Mouse (Mus musculus) stomach, postnatal 0 days (tissue): ENCODE data around the gene Mtg2. TPM values are rescaled to one million over a fixed set of nuclear protein-coding genes. Genes with fewer than 3 reads are reported as not detected.

Experiments
- ATAC-seq: fragments of 200-750 bp; cut with Nextera tagmentation; 2 replicates; pipeline ENCODE4 v1.8.0; 2017; ENCODE audit not compliant: low FRiP score, low TSS enrichment
- DNase-seq: peaks from one replicate; pipeline ENCODE4 v3.0.0-alpha.2; 2016; ENCODE audit warnings: low spot score
- H3K27ac ChIP-seq: fragments of 300-500 bp; sonication (generic); replicated peaks from 2 replicates; pipeline ENCODE4 v1.5.1; 2014; ENCODE audit warnings: mild to moderate bottlenecking, control low read depth
- H3K27me3 ChIP-seq: fragments of 300-500 bp; sonication (generic); 2 replicates; pipeline ENCODE4 v1.6.1; 2014; ENCODE audit warnings: low read length; ENCODE audit not compliant: control insufficient read depth, insufficient read depth
- H3K36me3 ChIP-seq: fragments of 300-500 bp; sonication (generic); 2 replicates; pipeline ENCODE4 v1.6.1; 2014; ENCODE audit warnings: low read length, mixed read lengths; ENCODE audit not compliant: control insufficient read depth, insufficient read depth
- H3K4me1 ChIP-seq: fragments of 300-500 bp; sonication (generic); replicated peaks from 2 replicates; pipeline ENCODE4 v1.6.1; 2014; ENCODE audit warnings: antibody characterized with exemption; ENCODE audit not compliant: control insufficient read depth, insufficient read depth
- H3K4me2 ChIP-seq: fragments of 300-500 bp; sonication (generic); replicated peaks from 2 replicates; pipeline ENCODE4 v1.6.1; 2014; ENCODE audit warnings: low read depth, mild to moderate bottlenecking, control low read depth, moderate library complexity
- H3K4me3 ChIP-seq: fragments of 300-500 bp; sonication (generic); 2 replicates; pipeline ENCODE4 v1.5.1; 2014; ENCODE audit warnings: low read depth, low read length, control low read depth
- H3K9ac ChIP-seq: fragments of 300-500 bp; sonication (generic); 2 replicates; pipeline ENCODE4 v1.6.1; 2014; ENCODE audit warnings: mild to moderate bottlenecking, low read length, control low read depth, mixed read lengths
- H3K9me3 ChIP-seq: fragments of 300-500 bp; sonication (generic); 2 replicates; pipeline ENCODE4 v1.6.1; 2016; ENCODE audit warnings: low read length; ENCODE audit not compliant: control insufficient read depth
- CTCF ChIP-seq: IDR thresholded peaks from 2 replicates; pipeline ENCODE4 v1.5.1; 2016; ENCODE audit warnings: antibody characterized with exemption, low read depth, mild to moderate bottlenecking, moderate library complexity
- EP300 ChIP-seq: optimal IDR thresholded peaks from 2 replicates; pipeline ENCODE3; 2016; ENCODE audit warnings: antibody characterized with exemption
- WGBS: fragments of 180-500 bp; shearing (Covaris S2); extraction: QIAGEN DNeasy Blood & Tissue Kit; methylation state at CpG from one replicate; pipeline ENCODE4 v1.1.7; 2014; 5-methylcytosine and 5-hydroxymethylcytosine counted together
- polyA plus RNA-seq: library from polyadenylated mRNA; unstranded; fragments of >200 nt; fragmentation: Nextera tagmentation; extraction: Ambion mirVana; gene quantifications from 2 replicates; pipeline ENCODE4 v1.2.1, GENCODE M21; 2015

Mtg2 gene
- polyA plus RNA-seq, 1 experiment from 2014 or later = 14.0 TPM

- DNase-seq = no peak
- Histone ChIP-seq H3K4me2 (peak overlapping the region; percentile 93), H3K9ac (no peak overlapping the region), H3K27ac (no peak overlapping the region; the same call in 1 of the 2 replicates), H3K27me3 (peaks cover 26% of the 10 kb centered on the region; the same call in 1 of the 2 replicates), H3K4me1 (peaks cover 4% of the 10 kb centered on the region; the same call in 1 of the 2 replicates), H3K36me3 (no peaks in the 10 kb centered on the region), H3K4me3 (peak overlapping the region; percentile 45), H3K9me3 (no peaks in the 10 kb centered on the region)
- ATAC-seq = no peak; the same call in 1 of the 2 replicates
- 10% methylated on average over 24 of the region's 24 CpGs for WGBS
- TF ChIP-seq EP300 (no peak), CTCF (no peak)
These were observed 34.4 kb downstream of the Mtg2 start for GRCm38 (mm10) chr2:180104659-180105377.

GRCm38 (mm10) chr2:180105441-180106190, 35.2 kb downstream of the Mtg2 start:
- H3K27ac ChIP-seq = no peak overlapping the region
- no peak for TF ChIP-seq EP300
- no peak for TF ChIP-seq CTCF
- H3K4me1 ChIP-seq = peaks cover 4% of the 10 kb centered on the region; the same call in 1 of the 2 replicates
- no peak for DNase-seq
- H3K9me3 ChIP-seq = no peaks in the 10 kb centered on the region
- no peak overlapping the region for H3K9ac ChIP-seq
- H3K36me3 ChIP-seq = no peaks in the 10 kb centered on the region
- H3K27me3 ChIP-seq = peaks cover 26% of the 10 kb centered on the region; the same call in 1 of the 2 replicates
- 33% methylated on average over 8 of the region's 8 CpGs for WGBS
- H3K4me2 ChIP-seq = no peak overlapping the region
- no peak overlapping the region for H3K4me3 ChIP-seq
- no peak for ATAC-seq

- TF ChIP-seq EP300 (no peak), CTCF (peak; percentile 59)
- Histone ChIP-seq H3K27me3 (peaks cover 23% of the 10 kb centered on the region; the same call in 1 of the 2 replicates), H3K4me1 (peaks cover 4% of the 10 kb centered on the region; the same call in 1 of the 2 replicates), H3K9me3 (no peaks in the 10 kb centered on the region), H3K27ac (no peak overlapping the region), H3K4me2 (no peak overlapping the region), H3K9ac (no peak overlapping the region), H3K4me3 (no peak overlapping the region), H3K36me3 (no peaks in the 10 kb centered on the region)
- DNase-seq (no peak), ATAC-seq (no peak)
- whole genome bisulfite sequencing = 64% methylated on average over 4 of the region's 4 CpGs
These were observed 36.7 kb downstream of the Mtg2 start for GRCm38 (mm10) chr2:180107081-180107480.

DNA sequence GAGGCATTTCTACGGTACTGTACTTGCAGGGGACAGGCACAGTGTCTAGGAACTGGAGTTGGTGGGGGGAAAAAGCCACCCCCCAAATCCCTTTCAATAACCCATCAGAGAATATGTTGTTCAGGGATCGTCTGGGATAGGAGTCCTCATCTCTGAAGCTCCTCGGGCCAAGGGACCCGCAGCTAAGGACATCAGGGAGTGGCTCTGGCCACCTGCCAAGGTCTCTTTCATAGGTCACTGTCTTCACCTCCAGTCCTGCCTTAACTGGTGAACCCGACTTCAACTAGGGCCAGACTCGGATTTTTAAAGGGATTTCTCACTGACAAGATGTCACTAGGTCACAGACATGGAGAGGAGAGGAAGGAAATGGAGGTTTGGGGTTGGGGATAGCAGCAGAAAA, 37.9 kb downstream of the Mtg2 start:
- no peak for ATAC-seq
- 50% methylated on average over 6 of the region's 6 CpGs for WGBS
- peaks cover 4% of the 10 kb centered on the region; the same call in 1 of the 2 replicates for H3K4me1 ChIP-seq
- no peak overlapping the region for H3K4me2 ChIP-seq
- no peaks in the 10 kb centered on the region for H3K9me3 ChIP-seq
- H3K9ac ChIP-seq = no peak overlapping the region
- no peak overlapping the region for H3K4me3 ChIP-seq
- H3K27ac ChIP-seq = no peak overlapping the region
- no peaks in the 10 kb centered on the region for H3K36me3 ChIP-seq
- H3K27me3 ChIP-seq = peaks cover 15% of the 10 kb centered on the region; the same call in 1 of the 2 replicates
- TF ChIP-seq EP300 (no peak), CTCF (no peak)
- no peak for DNase-seq

DNA sequence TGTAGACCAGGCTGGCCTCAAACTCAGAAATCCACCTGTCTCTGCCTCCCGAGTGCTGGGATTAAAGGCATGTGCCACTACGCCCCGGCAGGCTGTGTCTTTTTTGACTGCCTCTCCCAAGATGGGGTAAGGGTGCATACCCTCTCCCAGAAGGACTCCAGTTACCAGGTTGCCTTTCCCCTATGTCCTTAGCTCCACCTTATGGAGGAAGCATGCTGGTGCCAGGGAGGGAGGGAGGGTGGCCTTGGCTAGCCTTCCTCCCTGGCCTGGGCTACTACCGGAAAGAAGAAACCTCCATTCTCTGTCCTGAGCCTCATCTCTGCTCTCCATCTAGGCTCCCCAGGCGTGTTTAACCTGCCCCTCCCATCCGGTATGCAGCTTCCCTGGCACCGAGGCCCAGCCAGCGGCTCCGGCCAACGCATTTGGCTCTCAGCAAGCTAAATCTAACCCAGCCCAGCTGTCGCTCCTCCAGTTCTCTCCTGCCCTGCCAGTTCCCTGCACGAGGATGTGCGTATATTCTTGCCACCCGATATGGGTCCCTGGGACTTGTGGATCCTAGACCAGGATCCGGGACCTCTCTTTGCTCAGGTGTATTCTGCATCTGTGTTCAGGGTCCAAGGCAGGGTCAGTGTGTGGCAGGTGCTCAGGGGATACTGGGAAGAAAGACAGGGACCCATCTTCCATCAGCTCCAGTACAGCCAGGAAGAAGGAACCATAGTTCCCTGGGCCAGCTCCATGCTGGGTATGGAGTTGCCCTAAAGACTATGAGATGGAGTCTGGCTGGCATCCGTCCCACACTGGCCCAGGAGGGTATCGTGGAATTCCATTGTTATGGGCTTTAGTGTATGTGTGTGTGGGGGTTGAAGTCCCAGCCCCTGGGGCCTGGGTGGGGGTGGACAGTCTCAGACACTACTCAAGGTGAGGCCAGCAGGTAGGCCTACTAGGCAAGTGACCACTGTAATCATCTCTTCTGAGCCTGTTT, 43.8 kb downstream of the Mtg2 start:
- Histone ChIP-seq H3K4me2 (no peak overlapping the region), H3K27ac (no peak overlapping the region), H3K9ac (no peak overlapping the region), H3K4me3 (no peak overlapping the region), H3K4me1 (peaks cover 8% of the 10 kb centered on the region), H3K36me3 (no peaks in the 10 kb centered on the region; the same call in 1 of the 2 replicates), H3K27me3 (no peaks in the 10 kb centered on the region; the same call in 1 of the 2 replicates), H3K9me3 (no peaks in the 10 kb centered on the region)
- peak; percentile 53 for TF ChIP-seq CTCF
- TF ChIP-seq EP300 = no peak
- peak; percentile 43 for DNase-seq
- 47% methylated on average over 17 of the region's 17 CpGs for WGBS
- no peak for ATAC-seq
